Mouse (Mus musculus): Measurements from ENCODE around the gene Wipf1. TPM values are rescaled to one million over a fixed set of nuclear protein-coding genes. Genes with fewer than 3 reads are reported as not detected.
"Not testable (repeated sequence)": the region's sequence is repeated elsewhere in the genome, so short reads cannot be mapped to it uniquely, and the experiment has no call there.

Gene Wipf1
- polyA plus RNA-seq, 1 experiment from 2014 or later: 2.3 TPM

- H3K4me2 ChIP-seq: no peak overlapping the region
- no peaks in the 10 kb centered on the region for H3K36me3 ChIP-seq
- 81% methylated on average over 5 of the region's 5 CpGs for WGBS
- no peak overlapping the region for H3K27ac ChIP-seq
- H3K9ac ChIP-seq: no peak overlapping the region
- no peaks in the 10 kb centered on the region for H3K9me3 ChIP-seq
- no peak overlapping the region for H3K4me3 ChIP-seq
- peaks cover 8% of the 10 kb centered on the region; the same call in 1 of the 2 replicates for H3K4me1 ChIP-seq (replicated peaks)
- H3K27me3 ChIP-seq: no peaks in the 10 kb centered on the region
- no peak for ATAC-seq (ENCODE audit: low FRiP score)
Measured at GRCm38 (mm10) chr2:73518966-73519365, 10.6 kb downstream of the Wipf1 start.

GRCm38 (mm10) chr2:73518311-73518710, 11.2 kb downstream of the Wipf1 start:
- Histone ChIP-seq H3K9ac (no peak overlapping the region), H3K36me3 (no peaks in the 10 kb centered on the region), H3K4me2 (no peak overlapping the region), H3K27ac (no peak overlapping the region), H3K27me3 (no peaks in the 10 kb centered on the region), H3K9me3 (no peaks in the 10 kb centered on the region), H3K4me1 (replicated peaks) (peaks cover 8% of the 10 kb centered on the region; the same call in 1 of the 2 replicates), H3K4me3 (no peak overlapping the region)
- 93% methylated on average over 2 of the region's 2 CpGs for WGBS
- ATAC-seq (ENCODE audit: low FRiP score): no peak

DNA sequence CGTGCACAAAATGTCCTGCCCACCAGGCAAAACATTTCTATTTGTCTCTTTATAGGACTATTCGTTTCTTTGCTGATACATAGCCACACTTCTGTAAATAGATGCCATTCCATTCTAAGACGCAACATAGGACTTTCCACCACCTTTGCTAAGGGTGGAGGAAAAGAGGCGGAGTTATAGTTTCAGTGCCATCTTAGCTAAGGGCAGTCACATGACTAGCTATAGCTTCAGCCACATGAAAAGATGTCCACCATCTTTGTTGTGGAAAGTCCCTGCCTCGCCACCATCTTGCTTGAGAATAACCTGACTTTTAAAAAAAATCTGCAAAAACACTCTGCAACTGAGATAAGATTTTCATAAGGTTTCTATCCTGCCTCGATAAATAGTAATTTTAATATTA, 15.4 kb downstream of the Wipf1 start:
- Histone ChIP-seq H3K9me3 (no peaks in the 10 kb centered on the region), H3K4me3 (no peak overlapping the region), H3K4me2 (no peak overlapping the region), H3K27ac (no peak overlapping the region), H3K27me3 (no peaks in the 10 kb centered on the region), H3K4me1 (replicated peaks) (no peaks in the 10 kb centered on the region), H3K36me3 (no peaks in the 10 kb centered on the region), H3K9ac (no peak overlapping the region)
- 94% methylated on average over 6 of the region's 6 CpGs for WGBS
- no peak for ATAC-seq (ENCODE audit: low FRiP score)

- no peaks in the 10 kb centered on the region for H3K4me1 ChIP-seq (replicated peaks)
- H3K9ac ChIP-seq: no peak overlapping the region
- H3K4me3 ChIP-seq: no peak overlapping the region
- no peaks in the 10 kb centered on the region for H3K27me3 ChIP-seq
- no peak overlapping the region for H3K4me2 ChIP-seq
- H3K27ac ChIP-seq: no peak overlapping the region
- no peaks in the 10 kb centered on the region for H3K9me3 ChIP-seq
- 85% methylated on average over 2 of the region's 2 CpGs for WGBS
- H3K36me3 ChIP-seq: no peaks in the 10 kb centered on the region
- no peak for ATAC-seq (ENCODE audit: low FRiP score)
Measured at GRCm38 (mm10) chr2:73513204-73513749, 16.3 kb downstream of the Wipf1 start.

GRCm38 (mm10) chr2:73512044-73512443, 17.5 kb downstream of the Wipf1 start:
- no peak overlapping the region for H3K4me3 ChIP-seq
- no peaks in the 10 kb centered on the region for H3K36me3 ChIP-seq
- WGBS: 93% methylated on average over 3 of the region's 3 CpGs
- no peak overlapping the region for H3K9ac ChIP-seq
- no peak for ATAC-seq (ENCODE audit: low FRiP score)
- H3K4me1 ChIP-seq (replicated peaks): no peaks in the 10 kb centered on the region
- no peak overlapping the region for H3K27ac ChIP-seq
- H3K4me2 ChIP-seq: no peak overlapping the region
- no peaks in the 10 kb centered on the region for H3K9me3 ChIP-seq
- H3K27me3 ChIP-seq: no peaks in the 10 kb centered on the region

GRCm38 (mm10) chr2:73510731-73511360, 18.7 kb downstream of the Wipf1 start:
- no peaks in the 10 kb centered on the region for H3K9me3 ChIP-seq
- no peak for ATAC-seq (ENCODE audit: low FRiP score)
- no peak overlapping the region for H3K4me3 ChIP-seq
- no peak overlapping the region for H3K4me2 ChIP-seq
- no peaks in the 10 kb centered on the region for H3K4me1 ChIP-seq (replicated peaks)
- H3K36me3 ChIP-seq: no peaks in the 10 kb centered on the region
- no peaks in the 10 kb centered on the region for H3K27me3 ChIP-seq
- no peak overlapping the region for H3K27ac ChIP-seq
- WGBS: 87% methylated on average over 7 of the region's 7 CpGs
- no peak overlapping the region for H3K9ac ChIP-seq

DNA sequence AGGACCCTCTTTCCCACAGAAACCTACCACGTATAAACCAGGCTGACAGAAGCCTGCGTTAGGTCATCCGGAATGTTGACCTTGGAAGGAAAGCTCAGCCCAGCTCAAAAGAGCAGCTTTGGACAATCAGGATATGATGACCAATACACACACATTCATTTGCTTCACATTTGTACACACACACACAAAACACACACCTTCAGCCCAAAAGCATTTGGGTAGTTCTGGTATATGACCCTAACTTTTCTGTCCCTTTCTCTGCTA, 19.6 kb downstream of the Wipf1 start:
- Histone ChIP-seq H3K9ac (no peak overlapping the region), H3K27me3 (no peaks in the 10 kb centered on the region), H3K9me3 (no peaks in the 10 kb centered on the region), H3K4me2 (no peak overlapping the region), H3K36me3 (no peaks in the 10 kb centered on the region), H3K4me1 (replicated peaks) (0 out of 2 replicates have a peak, but pooled peaks cover under 1% of the 10 kb centered on the region), H3K4me3 (no peak overlapping the region), H3K27ac (no peak overlapping the region)
- ATAC-seq (ENCODE audit: low FRiP score): no peak
- 86% methylated on average over 3 of the region's 3 CpGs for WGBS

- ATAC-seq (ENCODE audit: low FRiP score): no peak
- H3K9me3 ChIP-seq: no peaks in the 10 kb centered on the region
- no peaks in the 10 kb centered on the region for H3K27me3 ChIP-seq
- 0 out of 2 replicates have a peak, but pooled peaks cover 4% of the 10 kb centered on the region for H3K4me1 ChIP-seq (replicated peaks)
- WGBS: 77% methylated on average over 15 of the region's 15 CpGs
- H3K36me3 ChIP-seq: no peaks in the 10 kb centered on the region
- H3K27ac ChIP-seq: no peak overlapping the region
- no peak overlapping the region for H3K4me2 ChIP-seq
- H3K9ac ChIP-seq: no peak overlapping the region
- H3K4me3 ChIP-seq: no peak overlapping the region
Measured at GRCm38 (mm10) chr2:73509248-73510024, 20.1 kb downstream of the Wipf1 start.

DNA sequence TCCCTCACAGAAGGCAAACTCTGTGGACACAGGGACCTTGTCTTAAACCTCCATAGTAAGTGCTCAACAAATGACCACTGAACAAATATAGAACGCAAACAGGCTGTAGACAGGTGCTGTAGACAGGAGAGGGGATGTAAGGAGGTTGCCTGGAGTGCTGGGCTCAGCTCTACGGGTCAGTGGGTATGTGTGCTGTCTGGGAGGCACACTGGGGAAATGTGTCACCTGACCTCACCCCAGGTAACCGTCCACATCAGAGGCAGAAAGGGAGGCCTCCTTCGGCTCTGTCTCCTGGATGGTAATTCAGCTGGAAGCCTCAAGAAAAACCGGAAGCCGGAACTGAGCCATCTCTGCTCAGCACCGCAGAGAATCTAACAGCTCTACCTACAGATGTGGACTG, 21.6 kb downstream of the Wipf1 start:
- Histone ChIP-seq H3K27me3 (no peaks in the 10 kb centered on the region), H3K27ac (no peak overlapping the region), H3K4me1 (replicated peaks) (0 out of 2 replicates have a peak, but pooled peaks cover 4% of the 10 kb centered on the region), H3K4me3 (no peak overlapping the region), H3K9me3 (no peaks in the 10 kb centered on the region), H3K9ac (no peak overlapping the region), H3K4me2 (no peak overlapping the region), H3K36me3 (no peaks in the 10 kb centered on the region)
- 76% methylated on average over 7 of the region's 7 CpGs for whole genome bisulfite sequencing
- ATAC-seq (ENCODE audit: low FRiP score): no peak

- not testable (repeated sequence) for H3K36me3 ChIP-seq; H3K4me1 ChIP-seq (replicated peaks); H3K4me3 ChIP-seq; H3K9me3 ChIP-seq; H3K4me2 ChIP-seq; ATAC-seq (ENCODE audit: low FRiP score); H3K27ac ChIP-seq; H3K27me3 ChIP-seq; H3K9ac ChIP-seq
- 93% methylated on average over 4 of the region's 4 CpGs for WGBS
Measured at GRCm38 (mm10) chr2:73506337-73506736, 23.2 kb downstream of the Wipf1 start.

DNA sequence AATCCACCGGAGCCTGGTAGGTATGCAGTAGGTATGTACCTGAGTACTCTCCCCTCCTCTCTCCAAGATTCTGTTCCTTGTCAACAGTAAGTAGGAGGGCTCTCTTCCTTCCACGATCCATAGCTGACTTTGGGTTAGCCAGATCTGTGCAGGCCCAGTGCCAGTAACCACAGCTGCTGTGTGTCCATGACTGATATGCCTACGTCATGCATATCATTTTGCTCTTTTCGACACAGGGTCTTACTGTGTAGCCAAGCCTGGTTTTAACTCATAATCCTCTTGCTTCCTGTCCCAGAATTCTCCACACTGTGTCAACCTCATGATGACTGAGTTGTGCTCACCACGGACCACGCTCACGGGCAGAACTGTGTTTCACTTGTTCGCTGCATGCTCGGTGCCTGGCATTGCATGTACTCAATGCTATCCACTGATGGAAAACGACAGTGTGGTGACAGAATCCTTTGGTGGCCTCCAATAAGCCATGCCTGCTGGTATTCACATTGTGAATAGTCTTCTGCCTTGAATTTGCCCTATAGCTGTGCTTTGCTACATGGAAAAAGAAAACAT, 26.6 kb downstream of the Wipf1 start:
- H3K27ac ChIP-seq: no peak overlapping the region
- H3K27me3 ChIP-seq: no peaks in the 10 kb centered on the region
- WGBS: 90% methylated on average over 10 of the region's 10 CpGs
- H3K4me3 ChIP-seq: no peak overlapping the region
- H3K36me3 ChIP-seq: no peaks in the 10 kb centered on the region
- 0 out of 2 replicates have a peak, but pooled peaks cover 4% of the 10 kb centered on the region for H3K4me1 ChIP-seq (replicated peaks)
- H3K9me3 ChIP-seq: no peaks in the 10 kb centered on the region
- H3K9ac ChIP-seq: no peak overlapping the region
- no peak for ATAC-seq (ENCODE audit: low FRiP score)
- no peak overlapping the region for H3K4me2 ChIP-seq

GRCm38 (mm10) chr2:73500864-73501263, 28.7 kb downstream of the Wipf1 start:
- Histone ChIP-seq H3K4me3 (no peak overlapping the region), H3K27ac (peak overlapping the region; percentile 42; the same call in 1 of the 2 replicates)

More at GRCm38 (mm10) chr2:73500864-73501263, 28.7 kb downstream of the Wipf1 start:
- H3K27me3 ChIP-seq: no peaks in the 10 kb centered on the region
- H3K4me1 ChIP-seq (replicated peaks): 0 out of 2 replicates have a peak, but pooled peaks cover 4% of the 10 kb centered on the region
- 85% methylated on average over 13 of the region's 13 CpGs for WGBS
- no peak overlapping the region for H3K4me2 ChIP-seq
- no peaks in the 10 kb centered on the region for H3K9me3 ChIP-seq
- no peaks in the 10 kb centered on the region for H3K36me3 ChIP-seq
- no peak overlapping the region for H3K9ac ChIP-seq
- no peak for ATAC-seq (ENCODE audit: low FRiP score)

Measured in hindbrain, embryonic 13.5 days (tissue).